Mouse (Mus musculus) spleen, adult 2 months (tissue): ENCODE data around the gene Ano10. TPM values are rescaled to one million over a fixed set of nuclear protein-coding genes. Genes with fewer than 3 reads are reported as not detected.
A peak's percentile ranks its signal among the peaks of the same experiment; 100 is the strongest.

ENCODE experiments used
- DNase-seq, 2 experiments: peaks; one replicate each; pipeline versions ENCODE4 v3.0.0 to v3.0.0-alpha.2; 2012 to 2021; ENCODE audit warnings: low spot score in 2 of 2, low read depth in 1 of 2
- H3K27ac ChIP-seq: fragments of 200-500 bp; 2 replicates; pipeline ENCODE4 v1.5.1; 2012; ENCODE audit warnings: low read length, inconsistent platforms; ENCODE audit not compliant: insufficient read depth
- H3K27me3 ChIP-seq: fragments of 200-500 bp; 2 replicates; pipeline ENCODE4 v1.6.1; 2012; ENCODE audit warnings: mild to moderate bottlenecking, moderate library complexity, low read length, inconsistent platforms; ENCODE audit not compliant: control insufficient read depth, insufficient read depth
- H3K36me3 ChIP-seq: fragments of 200-500 bp; 2 replicates; pipeline ENCODE4 v1.6.1; 2012; ENCODE audit warnings: mild to moderate bottlenecking, low read length, inconsistent platforms; ENCODE audit not compliant: control insufficient read depth, insufficient read depth
- H3K4me1 ChIP-seq: fragments of 200-500 bp; 2 replicates; pipeline ENCODE4 v1.6.1; 2011; ENCODE audit warnings: inconsistent platforms; ENCODE audit not compliant: control insufficient read depth, insufficient read depth, insufficient read length
- H3K4me3 ChIP-seq: fragments of 200-500 bp; 2 replicates; pipeline ENCODE4 v1.5.1; 2011; ENCODE audit warnings: mild to moderate bottlenecking, inconsistent platforms; ENCODE audit not compliant: insufficient read depth, insufficient read length; ENCODE audit errors: extremely low read depth
- CTCF ChIP-seq: fragments of 200-500 bp; IDR thresholded peaks from 2 replicates; pipeline ENCODE4 v1.5.1; 2011; ENCODE audit warnings: mild to moderate bottlenecking, inconsistent platforms; ENCODE audit not compliant: insufficient read depth, insufficient read length, insufficient replicate concordance; ENCODE audit errors: extremely low read depth
- POLR2A ChIP-seq: fragments of 200-500 bp; IDR thresholded peaks from 2 replicates; pipeline ENCODE4 v1.6.1; 2011; ENCODE audit warnings: low read depth, low read length, inconsistent platforms
- WGBS: fragments of 180-500 bp; shearing (Covaris S2); methylation state at CpG from one replicate; pipeline ENCODE4 v1.1.7; 2018; 5-methylcytosine and 5-hydroxymethylcytosine counted together
- polyA plus RNA-seq: library from polyadenylated mRNA; depleted of rRNA; stranded (reverse); fragments of >200 nt; gene quantifications from 2 replicates; pipeline ENCODE4 v1.2.3, GENCODE M21; 2012

The Ano10 gene
- polyA plus RNA-seq, 1 experiment, result 20.8 TPM

GRCm38 (mm10) chr9:122153436-122153835 lies 140.8 kb downstream of the Ano10 start:
- no peak overlapping the region for H3K4me3 ChIP-seq
- TF ChIP-seq CTCF (no peak), POLR2A (no peak)
- no peak overlapping the region for H3K27ac ChIP-seq
- no peaks in the 10 kb centered on the region; the same call in 1 of the 2 replicates for H3K4me1 ChIP-seq
- H3K36me3 ChIP-seq, result peaks cover 6% of the 10 kb centered on the region
- H3K27me3 ChIP-seq, result no peaks in the 10 kb centered on the region
- WGBS, result 86% methylated on average over 3 of the region's 3 CpGs
- DNase-seq, result no peak

GRCm38 (mm10) chr9:122152501-122152900 lies 141.7 kb downstream of the Ano10 start:
- no peak for TF ChIP-seq CTCF
- no peak for TF ChIP-seq POLR2A
- H3K36me3 ChIP-seq, result peaks cover 3% of the 10 kb centered on the region
- no peak for DNase-seq
- H3K4me3 ChIP-seq, result no peak overlapping the region
- 95% methylated on average over 1 of the region's 1 CpGs for WGBS
- H3K27ac ChIP-seq, result no peak overlapping the region
- H3K27me3 ChIP-seq, result no peaks in the 10 kb centered on the region
- no peaks in the 10 kb centered on the region; the same call in 1 of the 2 replicates for H3K4me1 ChIP-seq

GRCm38 (mm10) chr9:122152063-122152462 lies 142.2 kb downstream of the Ano10 start:
- 87% methylated on average over 4 of the region's 4 CpGs for WGBS
- Histone ChIP-seq H3K27me3 (no peaks in the 10 kb centered on the region), H3K4me3 (no peak overlapping the region), H3K27ac (no peak overlapping the region), H3K36me3 (no peaks in the 10 kb centered on the region; the same call in none of the 2 replicates), H3K4me1 (no peaks in the 10 kb centered on the region; the same call in 1 of the 2 replicates)
- no peak for DNase-seq
- no peak for TF ChIP-seq CTCF
- TF ChIP-seq POLR2A, result no peak

GRCm38 (mm10) chr9:122149997-122150826 lies 144.0 kb downstream of the Ano10 start:
- no peak for TF ChIP-seq CTCF
- no peak for TF ChIP-seq POLR2A
- WGBS, result 34% methylated on average over 9 of the region's 9 CpGs
- peaks cover 1% of the 10 kb centered on the region for H3K36me3 ChIP-seq
- no peak overlapping the region for H3K4me3 ChIP-seq
- H3K27ac ChIP-seq, result no peak overlapping the region
- no peaks in the 10 kb centered on the region for H3K27me3 ChIP-seq
- DNase-seq, result peak in 1 of 2 experiments; percentile 21
- no peaks in the 10 kb centered on the region; the same call in 1 of the 2 replicates for H3K4me1 ChIP-seq

- no peaks in the 10 kb centered on the region; the same call in 1 of the 2 replicates for H3K4me1 ChIP-seq
- no peaks in the 10 kb centered on the region for H3K27me3 ChIP-seq
- no peak for DNase-seq
- H3K27ac ChIP-seq, result no peak overlapping the region
- no peak overlapping the region for H3K4me3 ChIP-seq
- whole genome bisulfite sequencing, result 92% methylated on average over 3 of the region's 3 CpGs
- TF ChIP-seq POLR2A (no peak), CTCF (no peak)
- peaks cover 7% of the 10 kb centered on the region for H3K36me3 ChIP-seq
Measured at GRCm38 (mm10) chr9:122148356-122148755, 145.9 kb downstream of the Ano10 start.

GRCm38 (mm10) chr9:122146124-122146870 lies 147.9 kb downstream of the Ano10 start:
- Histone ChIP-seq H3K4me3 (no peak overlapping the region), H3K27me3 (no peaks in the 10 kb centered on the region), H3K4me1 (no peaks in the 10 kb centered on the region; the same call in 1 of the 2 replicates), H3K27ac (no peak overlapping the region; the same call in 1 of the 2 replicates), H3K36me3 (peaks cover 10% of the 10 kb centered on the region)
- DNase-seq, result no peak
- no peak for TF ChIP-seq CTCF
- no peak for TF ChIP-seq POLR2A
- 78% methylated on average over 4 of the region's 4 CpGs for WGBS

- Histone ChIP-seq H3K27ac (no peak overlapping the region), H3K4me3 (no peak overlapping the region), H3K36me3 (peaks cover 10% of the 10 kb centered on the region), H3K4me1 (no peaks in the 10 kb centered on the region; the same call in 1 of the 2 replicates), H3K27me3 (no peaks in the 10 kb centered on the region)
- DNase-seq, result no peak
- TF ChIP-seq CTCF (no peak), POLR2A (no peak)
Measured at GRCm38 (mm10) chr9:122145677-122146076, 148.5 kb downstream of the Ano10 start.
